Mouse (Mus musculus) heart, postnatal 0 days (tissue): ENCODE results near the gene Cdh15.

Experiments
- CTCF ChIP-seq: IDR thresholded peaks from 2 replicates; pipeline ENCODE4 v1.5.1; 2016; ENCODE audit warnings: antibody characterized with exemption, control low read depth, low read depth
- EP300 ChIP-seq: IDR thresholded peaks from 2 replicates; pipeline ENCODE4 v1.6.1; 2016; ENCODE audit warnings: antibody characterized with exemption, low read depth

DNA sequence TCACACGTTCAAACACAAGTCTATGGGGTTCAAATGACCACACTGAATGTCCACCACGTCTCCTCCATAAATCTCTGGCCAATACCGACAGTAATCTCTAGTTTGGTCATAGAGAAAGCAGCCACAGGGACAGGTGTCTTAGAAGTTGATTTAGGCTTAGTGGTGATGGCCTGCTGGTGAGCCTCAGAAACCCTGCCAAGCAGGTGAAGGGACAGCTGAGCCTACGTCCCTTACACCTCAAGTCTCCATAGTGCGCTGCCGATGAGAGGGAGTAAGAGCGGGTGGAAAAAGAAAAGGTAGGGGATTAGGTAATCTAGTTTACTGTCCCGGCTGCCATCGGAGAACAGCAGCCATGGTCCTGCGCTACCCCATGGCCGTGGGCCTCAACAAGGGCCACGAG is 11.6 kb upstream of the Cdh15 start:
- TF ChIP-seq CTCF (no peak), EP300 (no peak)
